Mouse (Mus musculus) MEL (cell line): Measurements from ENCODE around the gene St6galnac3. TPM values are rescaled to one million over a fixed set of nuclear protein-coding genes. Genes with fewer than 3 reads are reported as not detected.

Source experiments
- DNase-seq: peaks from one replicate; pipeline ENCODE4 v3.0.0; 2011; ENCODE audit warnings: low read depth, low spot score
- H3K27ac ChIP-seq: 2 replicates; pipeline ENCODE4 v1.5.1; 2012; ENCODE audit warnings: low read depth, mild to moderate bottlenecking, control low read depth, low read length, moderate library complexity; ENCODE audit not compliant: control insufficient read depth
- H3K27me3 ChIP-seq, 2 experiments: fragments of 150-350 bp in 1 of 2; sonication (generic) in 1 of 2; 2 replicates each; pipeline ENCODE4 v1.6.1; 2012; ENCODE audit warnings: low read length in 2 of 2, mild to moderate bottlenecking in 2 of 2, improper control_type of control experiment in 1 of 2, moderate library complexity in 1 of 2; ENCODE audit not compliant: insufficient read depth in 2 of 2, control insufficient read depth in 1 of 2
- H3K36me3 ChIP-seq, 2 experiments: 2 replicates each; pipeline ENCODE4 v1.6.1; 2012 to 2014; ENCODE audit warnings: low read length in 2 of 2, improper control_type of control experiment in 1 of 2, inconsistent platforms in 1 of 2, mild to moderate bottlenecking in 1 of 2; ENCODE audit not compliant: insufficient read depth in 2 of 2, control insufficient read depth in 1 of 2
- H3K4me1 ChIP-seq, 2 experiments: fragments of 150-350 bp in 1 of 2; sonication (generic) in 1 of 2; 2 replicates each; pipeline ENCODE4 v1.6.1; 2012; ENCODE audit warnings: low read length in 2 of 2, improper control_type of control experiment in 1 of 2, mild to moderate bottlenecking in 1 of 2; ENCODE audit not compliant: insufficient read depth in 2 of 2, control insufficient read depth in 1 of 2
- H3K4me3 ChIP-seq, 2 experiments: fragments of 150-350 bp in 1 of 2; sonication (generic) in 1 of 2; 2 replicates each; pipeline ENCODE4 v1.5.1; 2012; ENCODE audit warnings: low read depth in 2 of 2, low read length in 2 of 2, mild to moderate bottlenecking in 2 of 2, moderate library complexity in 2 of 2, control low read depth in 1 of 2, improper control_type of control experiment in 1 of 2; ENCODE audit not compliant: control insufficient read depth in 1 of 2, insufficient read depth in 1 of 2
- H3K79me2 ChIP-seq: 2 replicates; pipeline ENCODE4 v1.6.1; 2012; ENCODE audit warnings: mild to moderate bottlenecking, low read length, moderate library complexity; ENCODE audit not compliant: control insufficient read depth, poor library complexity, insufficient read depth
- H3K9ac ChIP-seq: 2 replicates; pipeline ENCODE4 v1.6.1; 2012; ENCODE audit warnings: low read depth, mild to moderate bottlenecking, control low read depth, low read length, moderate library complexity; ENCODE audit not compliant: control insufficient read depth, poor library complexity, severe bottlenecking
- H3K9me3 ChIP-seq: fragments of 150-350 bp; sonication (generic); replicated peaks from 2 replicates; pipeline ENCODE4 v1.6.1; 2012; ENCODE audit warnings: mild to moderate bottlenecking, low read length, improper control_type of control experiment, moderate library complexity; ENCODE audit not compliant: insufficient read depth
- BHLHE40 ChIP-seq: IDR thresholded peaks from 2 replicates; pipeline ENCODE4 v1.6.1; 2012; ENCODE audit warnings: low read depth, mild to moderate bottlenecking, inconsistent platforms, low read length, improper control_type of control experiment, borderline replicate concordance
- CHD1 ChIP-seq: IDR thresholded peaks from 2 replicates; pipeline ENCODE4 v1.6.1; 2012; ENCODE audit warnings: low read depth, mild to moderate bottlenecking, inconsistent platforms, low read length, improper control_type of control experiment
- CHD2 ChIP-seq: IDR thresholded peaks from 2 replicates; pipeline ENCODE4 v1.6.1; 2011; ENCODE audit warnings: low read length, improper control_type of control experiment
- ETS1 ChIP-seq: IDR thresholded peaks from 2 replicates; pipeline ENCODE4 v1.6.1; 2012; ENCODE audit warnings: low read depth, mild to moderate bottlenecking, inconsistent platforms, low read length, improper control_type of control experiment, moderate library complexity
- GABPA ChIP-seq: IDR thresholded peaks from 2 replicates; pipeline ENCODE4 v1.6.1; 2012; ENCODE audit warnings: low read depth, mild to moderate bottlenecking, inconsistent platforms, low read length, improper control_type of control experiment, moderate library complexity
- GATA1 ChIP-seq: IDR thresholded peaks from 2 replicates; pipeline ENCODE4 v1.6.1; 2011; ENCODE audit warnings: low read depth, low read length, improper control_type of control experiment
- MEF2A ChIP-seq: IDR thresholded peaks from 2 replicates; pipeline ENCODE4 v1.6.1; 2014; ENCODE audit warnings: low read depth, mild to moderate bottlenecking, inconsistent platforms, low read length, improper control_type of control experiment; ENCODE audit not compliant: poor library complexity, insufficient replicate concordance, severe bottlenecking; ENCODE audit errors: extremely low read depth
- MYB ChIP-seq: IDR thresholded peaks from 2 replicates; pipeline ENCODE4 v1.6.1; 2011; ENCODE audit warnings: mild to moderate bottlenecking, low read depth, low read length, improper control_type of control experiment
- POLR2AphosphoS2 ChIP-seq: IDR thresholded peaks from 2 replicates; pipeline ENCODE4 v1.6.1; 2011; ENCODE audit warnings: low read length, improper control_type of control experiment
- RAD21 ChIP-seq: IDR thresholded peaks from 2 replicates; pipeline ENCODE4 v1.6.1; 2011; ENCODE audit warnings: mild to moderate bottlenecking, low read depth, low read length, improper control_type of control experiment
- RCOR1 ChIP-seq: IDR thresholded peaks from 2 replicates; pipeline ENCODE4 v1.6.1; 2012; ENCODE audit warnings: low read depth, mild to moderate bottlenecking, inconsistent platforms, low read length, improper control_type of control experiment
- TAL1 ChIP-seq: IDR thresholded peaks from 2 replicates; pipeline ENCODE4 v1.6.1; 2012; ENCODE audit warnings: mild to moderate bottlenecking, inconsistent platforms, low read length, moderate library complexity, mixed read lengths
- TCF12 ChIP-seq: IDR thresholded peaks from 2 replicates; pipeline ENCODE4 v1.6.1; 2014; ENCODE audit warnings: low read depth, mild to moderate bottlenecking, inconsistent platforms, low read length, improper control_type of control experiment, moderate library complexity
- UBTF ChIP-seq: IDR thresholded peaks from 2 replicates; pipeline ENCODE4 v1.6.1; 2012; ENCODE audit warnings: low read depth, mild to moderate bottlenecking, inconsistent platforms, low read length, improper control_type of control experiment, moderate library complexity, borderline replicate concordance; ENCODE audit not compliant: insufficient read depth
- USF2 ChIP-seq, 2 experiments: IDR thresholded peaks; 2 replicates each; pipeline ENCODE4 v1.6.1; 2011 to 2012; ENCODE audit warnings: improper control_type of control experiment in 2 of 2, low read length in 2 of 2, borderline replicate concordance in 1 of 2, inconsistent platforms in 1 of 2, low read depth in 1 of 2, mild to moderate bottlenecking in 1 of 2; ENCODE audit not compliant: insufficient read depth in 1 of 2
- ZMIZ1 ChIP-seq: IDR thresholded peaks from 2 replicates; pipeline ENCODE4 v1.6.1; 2012; ENCODE audit warnings: low read depth, mild to moderate bottlenecking, inconsistent platforms, low read length, improper control_type of control experiment, moderate library complexity
- ZNF384 ChIP-seq: IDR thresholded peaks from 2 replicates; pipeline ENCODE4 v1.6.1; 2012; ENCODE audit warnings: low read depth, mild to moderate bottlenecking, inconsistent platforms, low read length, improper control_type of control experiment
- polyA plus RNA-seq, 2 experiments: library from polyadenylated mRNA; stranded (reverse) in 1 of 2; unstranded in 1 of 2; fragments of >175 nt in 1 of 2; fragments of >200 nt in 1 of 2; gene quantifications; 2 replicates each; pipeline versions ENCODE4 v1.2.1 to v1.2.4; 2012; ENCODE audit warnings: low replicate concordance in 2 of 2, low read depth in 1 of 2; ENCODE audit not compliant: insufficient read length in 2 of 2, insufficient read depth in 1 of 2, missing spikeins in 1 of 2
- total RNA-seq: library from RNA; depleted of rRNA; stranded (reverse); fragments of 300-350 nt; gene quantifications from 2 replicates; pipeline ENCODE4 v1.2.3, GENCODE M21; 2012

Gene St6galnac3
- total and polyA plus RNA-seq, 3 experiments, result 7.8 to 11.4 TPM; not detected in 1

DNA sequence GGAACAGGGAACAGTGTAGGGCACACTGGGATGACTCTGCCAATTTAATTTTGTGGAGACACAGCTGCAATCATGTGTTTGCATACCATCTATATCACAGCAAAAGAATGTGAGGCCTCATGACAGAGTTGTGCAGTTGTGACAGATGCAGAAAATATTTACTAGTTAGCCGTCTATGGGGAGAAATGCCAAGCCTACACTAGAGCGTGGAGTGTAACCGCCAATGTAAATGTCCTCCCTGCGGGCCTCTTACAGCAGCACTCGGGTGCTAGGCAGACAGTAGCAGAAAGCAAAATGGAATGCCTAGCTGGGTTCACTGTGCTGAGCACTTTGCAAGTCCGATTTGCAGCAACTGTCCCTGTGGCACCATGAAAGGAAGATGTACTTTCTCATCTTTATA is 261.1 kb downstream of the St6galnac3 start:
- DNase-seq, result no peak
- no peaks in the 10 kb centered on the region for H3K4me1 ChIP-seq
- TF ChIP-seq CHD1, result no peak
- no peak for TF ChIP-seq CHD2
- TF ChIP-seq ETS1, result no peak
- TF ChIP-seq GATA1, result no peak
- no peak for TF ChIP-seq RCOR1
- no peak for TF ChIP-seq GABPA
- TF ChIP-seq TAL1, result no peak
- TF ChIP-seq TCF12, result no peak
- TF ChIP-seq POLR2AphosphoS2, result no peak
- no peak for TF ChIP-seq USF2 (IDR thresholded peaks at IDR 0.05; ENCODE audit: borderline replicate concordance in 1 of 2, insufficient read depth in 1 of 2, low read depth in 1 of 2, low read length in 2 of 2)
- TF ChIP-seq ZMIZ1, result no peak
- no peak for TF ChIP-seq MYB
- TF ChIP-seq UBTF, result no peak
- H3K27ac ChIP-seq, result no peak overlapping the region
- no peaks in the 10 kb centered on the region for H3K79me2 ChIP-seq
- no peak overlapping the region for H3K4me3 ChIP-seq
- no peaks in the 10 kb centered on the region for H3K27me3 ChIP-seq
- H3K36me3 ChIP-seq, result no peaks in the 10 kb centered on the region; a peak in 1 of 4 replicates
- no peaks in the 10 kb centered on the region for H3K9me3 ChIP-seq
- H3K9ac ChIP-seq, result no peak overlapping the region

- no peaks in the 10 kb centered on the region for H3K27me3 ChIP-seq
- no peaks in the 10 kb centered on the region for H3K9me3 ChIP-seq
- no peak overlapping the region for H3K27ac ChIP-seq
- DNase-seq, result no peak
- no peak overlapping the region for H3K4me3 ChIP-seq
- H3K9ac ChIP-seq, result no peak overlapping the region
- H3K79me2 ChIP-seq, result no peaks in the 10 kb centered on the region
- peaks cover 5 to 15% of the 10 kb centered on the region in 2 experiments for H3K4me1 ChIP-seq
- TF ChIP-seq RAD21, result no peak
- no peak for TF ChIP-seq UBTF
- TF ChIP-seq MEF2A, result no peak
- TF ChIP-seq BHLHE40, result no peak
- TF ChIP-seq ZNF384, result no peak
- no peak for TF ChIP-seq GATA1
- H3K36me3 ChIP-seq, result peaks cover 0 to 9% of the 10 kb centered on the region in 2 experiments; a peak in 2 of 4 replicates
These were observed 264.8 kb downstream of the St6galnac3 start for GRCm38 (mm10) chr3:153460173-153460572.
